Mouse (Mus musculus): ENCODE measurements at regions not wholly inside any gene's neighbourhood (a gene's known extent, or its start where the extent isn't known, plus 50 kb on each side); places are given as distances from the start of the nearest gene placed in this dataset.

DNA sequence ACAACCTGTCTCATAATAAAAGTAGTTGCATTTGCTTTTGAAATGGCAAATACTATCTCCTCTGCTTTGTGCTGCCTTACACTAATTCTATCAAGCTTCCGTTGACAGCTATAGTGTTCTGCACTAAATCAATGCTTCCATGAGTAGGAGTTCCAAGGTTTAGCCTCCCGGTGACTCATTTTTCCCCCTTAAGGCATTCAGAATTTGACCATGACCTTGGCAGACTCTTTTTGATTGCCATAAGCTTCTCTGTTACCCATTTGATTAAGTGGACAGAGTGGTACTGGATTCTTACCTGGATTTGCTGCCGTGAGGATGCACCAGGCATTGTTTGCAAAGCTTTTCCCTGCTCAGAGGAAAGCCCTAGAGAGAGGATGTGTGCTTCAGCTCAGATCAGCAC lies 66.5 kb upstream of the Sel1l start:
- DNase-seq (ENCODE audit: low spot score in 2 of 2): no peak
- intact Hi-C loops (cut with DNase I): no loop called here

DNA sequence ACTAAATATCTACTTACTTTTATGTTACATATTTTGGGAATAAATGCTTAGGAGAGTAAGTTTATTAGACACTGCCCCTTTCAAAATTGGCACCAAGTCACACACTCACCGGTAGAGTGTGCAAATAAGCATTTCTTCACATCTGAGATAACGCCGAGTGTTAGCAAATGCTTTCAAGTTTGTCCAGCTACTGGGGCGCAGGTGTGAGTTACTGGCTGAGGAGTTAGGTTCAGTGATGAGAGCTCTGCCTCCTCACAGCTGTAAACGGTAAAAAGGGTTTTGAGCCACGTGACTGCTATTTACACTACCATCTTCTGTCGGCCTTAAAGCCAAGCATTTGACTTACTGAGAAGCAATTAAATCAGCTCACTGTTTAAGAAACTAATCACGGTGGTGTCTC lies 61.6 kb upstream of the Sel1l start:
- no peak for DNase-seq (ENCODE audit: low spot score in 2 of 2)

More for the DNA sequence above, 61.6 kb upstream of the Sel1l start:
- intact Hi-C loops (cut with DNase I): no loop called here
